Mouse (Mus musculus): Measurements from ENCODE around the gene Olfr237-ps1. TPM values are rescaled to one million over a fixed set of nuclear protein-coding genes. Genes with fewer than 3 reads are reported as not detected.

Olfr237-ps1 gene
- polyA plus RNA-seq, 1 experiment from 2014 or later: not detected

GRCm38 (mm10) chr6:43190986-43191385 lies 44.6 kb downstream of the Olfr237-ps1 start:
- H3K4me1 ChIP-seq (ENCODE audit: control insufficient read depth, insufficient read depth, low read length): no peaks in the 10 kb centered on the region
- WGBS: 83% methylated on average over 3 of the region's 3 CpGs
- ATAC-seq (replicated peaks; ENCODE audit: insufficient number of reproducible peaks, low FRiP score, low TSS enrichment, low read depth) (no peak), DNase-seq (ENCODE audit: low spot score) (no peak)
- no peak overlapping the region for H3K4me3 ChIP-seq (ENCODE audit: low read depth, low read length)
- no peaks in the 10 kb centered on the region for H3K9me3 ChIP-seq (replicated peaks; ENCODE audit: control insufficient read depth, low read length)
- H3K27me3 ChIP-seq (ENCODE audit: control insufficient read depth, insufficient read depth, low read length): no peaks in the 10 kb centered on the region
- H3K4me2 ChIP-seq (ENCODE audit: low read depth, low read length): no peak overlapping the region
- H3K36me3 ChIP-seq (replicated peaks; ENCODE audit: control insufficient read depth, insufficient read depth, low read depth, low read length): no peaks in the 10 kb centered on the region
- no peak overlapping the region for H3K27ac ChIP-seq (replicated peaks; ENCODE audit: low read depth, low read length)
- no peak overlapping the region for H3K9ac ChIP-seq (replicated peaks; ENCODE audit: low read length)

GRCm38 (mm10) chr6:43196781-43197180 lies 50.4 kb downstream of the Olfr237-ps1 start, which contains the start of gene Olfr435:
Olfr435 (plus strand) TSS chr6:43197146.
- ATAC-seq (replicated peaks; ENCODE audit: insufficient number of reproducible peaks, low FRiP score, low TSS enrichment, low read depth) (no peak), DNase-seq (ENCODE audit: low spot score) (no peak)
- Histone ChIP-seq H3K36me3 (replicated peaks; ENCODE audit: control insufficient read depth, insufficient read depth, low read depth, low read length) (no peaks in the 10 kb centered on the region), H3K4me1 (ENCODE audit: control insufficient read depth, insufficient read depth, low read length) (no peaks in the 10 kb centered on the region), H3K27ac (replicated peaks; ENCODE audit: low read depth, low read length) (no peak within 1 kb of the TSS), H3K4me3 (ENCODE audit: low read depth, low read length) (no peak within 1 kb of the TSS), H3K4me2 (ENCODE audit: low read depth, low read length) (no peak within 1 kb of the TSS), H3K27me3 (ENCODE audit: control insufficient read depth, insufficient read depth, low read length) (no peaks in the 10 kb centered on the region), H3K9ac (replicated peaks; ENCODE audit: low read length) (no peak within 1 kb of the TSS), H3K9me3 (replicated peaks; ENCODE audit: control insufficient read depth, low read length) (no peaks in the 10 kb centered on the region)

GRCm38 (mm10) chr6:43198094-43198493 lies 51.7 kb downstream of the Olfr237-ps1 start:
- no peaks in the 10 kb centered on the region for H3K9me3 ChIP-seq (replicated peaks; ENCODE audit: control insufficient read depth, low read length)
- H3K4me1 ChIP-seq (ENCODE audit: control insufficient read depth, insufficient read depth, low read length): no peaks in the 10 kb centered on the region
- no peak overlapping the region for H3K27ac ChIP-seq (replicated peaks; ENCODE audit: low read depth, low read length)
- WGBS: 79% methylated on average over 3 of the region's 3 CpGs
- DNase-seq (ENCODE audit: low spot score): no peak
- H3K4me3 ChIP-seq (ENCODE audit: low read depth, low read length): no peak overlapping the region
- no peak for ATAC-seq (replicated peaks; ENCODE audit: insufficient number of reproducible peaks, low FRiP score, low TSS enrichment, low read depth)
- H3K27me3 ChIP-seq (ENCODE audit: control insufficient read depth, insufficient read depth, low read length): no peaks in the 10 kb centered on the region
- H3K36me3 ChIP-seq (replicated peaks; ENCODE audit: control insufficient read depth, insufficient read depth, low read depth, low read length): no peaks in the 10 kb centered on the region
- H3K9ac ChIP-seq (replicated peaks; ENCODE audit: low read length): no peak overlapping the region
- no peak overlapping the region for H3K4me2 ChIP-seq (ENCODE audit: low read depth, low read length)

- Histone ChIP-seq H3K4me2 (ENCODE audit: low read depth, low read length) (no peak overlapping the region), H3K27me3 (ENCODE audit: control insufficient read depth, insufficient read depth, low read length) (no peaks in the 10 kb centered on the region), H3K4me1 (ENCODE audit: control insufficient read depth, insufficient read depth, low read length) (no peaks in the 10 kb centered on the region), H3K9ac (replicated peaks; ENCODE audit: low read length) (no peak overlapping the region), H3K4me3 (ENCODE audit: low read depth, low read length) (no peak overlapping the region), H3K27ac (replicated peaks; ENCODE audit: low read depth, low read length) (no peak overlapping the region), H3K36me3 (replicated peaks; ENCODE audit: control insufficient read depth, insufficient read depth, low read depth, low read length) (no peaks in the 10 kb centered on the region), H3K9me3 (replicated peaks; ENCODE audit: control insufficient read depth, low read length) (no peaks in the 10 kb centered on the region)
- no peak for ATAC-seq (replicated peaks; ENCODE audit: insufficient number of reproducible peaks, low FRiP score, low TSS enrichment, low read depth)
- DNase-seq (ENCODE audit: low spot score): no peak
Observed at GRCm38 (mm10) chr6:43202786-43203185, 56.4 kb downstream of the Olfr237-ps1 start.

- 35% methylated on average over 2 of the region's 2 CpGs for WGBS
- Histone ChIP-seq H3K9me3 (replicated peaks; ENCODE audit: control insufficient read depth, low read length) (no peaks in the 10 kb centered on the region), H3K9ac (replicated peaks; ENCODE audit: low read length) (no peak overlapping the region), H3K4me1 (ENCODE audit: control insufficient read depth, insufficient read depth, low read length) (no peaks in the 10 kb centered on the region), H3K4me2 (ENCODE audit: low read depth, low read length) (no peak overlapping the region), H3K36me3 (replicated peaks; ENCODE audit: control insufficient read depth, insufficient read depth, low read depth, low read length) (no peaks in the 10 kb centered on the region), H3K27ac (replicated peaks; ENCODE audit: low read depth, low read length) (no peak overlapping the region), H3K4me3 (ENCODE audit: low read depth, low read length) (no peak overlapping the region), H3K27me3 (ENCODE audit: control insufficient read depth, insufficient read depth, low read length) (no peaks in the 10 kb centered on the region)
- DNase-seq (ENCODE audit: low spot score) (no peak), ATAC-seq (replicated peaks; ENCODE audit: insufficient number of reproducible peaks, low FRiP score, low TSS enrichment, low read depth) (no peak)
Observed at GRCm38 (mm10) chr6:43205355-43205754, 59.0 kb downstream of the Olfr237-ps1 start.

Other genes starting within 250 kb of the Olfr237-ps1 start
- gene Olfr447, start 237.7 kb upstream of the Olfr237-ps1 start, polyA plus RNA-seq (2014; fragmentation: Nextera tagmentation; extraction: Ambion mirVana): not detected in 2 replicates
- gene Olfr446, start 225.2 kb upstream of the Olfr237-ps1 start, polyA plus RNA-seq (2014; fragmentation: Nextera tagmentation; extraction: Ambion mirVana): not detected in 2 replicates
- not detected in 2 replicates for gene Olfr444, start 197.5 kb upstream of the Olfr237-ps1 start, polyA plus RNA-seq (2014; fragmentation: Nextera tagmentation; extraction: Ambion mirVana)
- gene Olfr441, start 40.2 kb upstream of the Olfr237-ps1 start, polyA plus RNA-seq (2014; fragmentation: Nextera tagmentation; extraction: Ambion mirVana): not detected in 2 replicates
- not detected in 2 replicates for gene Olfr437, start 16.7 kb downstream of the Olfr237-ps1 start, polyA plus RNA-seq (2014; fragmentation: Nextera tagmentation; extraction: Ambion mirVana)
- gene Olfr13, start 25.6 kb downstream of the Olfr237-ps1 start, polyA plus RNA-seq (2014; fragmentation: Nextera tagmentation; extraction: Ambion mirVana): not detected in 2 replicates
- gene Olfr435, start 50.6 kb downstream of the Olfr237-ps1 start, polyA plus RNA-seq (2014; fragmentation: Nextera tagmentation; extraction: Ambion mirVana): not detected in 2 replicates
- gene Olfr434, start 66.5 kb downstream of the Olfr237-ps1 start, polyA plus RNA-seq (2014; fragmentation: Nextera tagmentation; extraction: Ambion mirVana): not detected in 2 replicates
- not detected in 2 replicates for gene Olfr47, start 85.0 kb downstream of the Olfr237-ps1 start, polyA plus RNA-seq (2014; fragmentation: Nextera tagmentation; extraction: Ambion mirVana)
- gene Arhgef5, start 119.0 kb downstream of the Olfr237-ps1 start, polyA plus RNA-seq (2014; fragmentation: Nextera tagmentation; extraction: Ambion mirVana): 4.5 and 5.7 TPM in 2 replicates
- gene Nobox, start 163.0 kb downstream of the Olfr237-ps1 start, polyA plus RNA-seq (2014; fragmentation: Nextera tagmentation; extraction: Ambion mirVana): not detected in 2 replicates

Measured in embryonic facial prominence, embryonic 11.5 days (tissue).